ENCODE assay signal across 13 mouse cellular contexts in genomic region chr10:70493891-70494290, GRCm38 (mm10). TPM values are rescaled to one million over a fixed set of nuclear protein-coding genes. Genes with fewer than 3 reads are reported as not detected.
DNase-seq lines count a peak whose midpoint lies in the region; ATAC-seq lines count a peak whose summit lies in the region.
"Had no signal": no experiment of that assay in that cellular context is flagged by ENCODE, and none has a peak within 500 bp of the region (broad histone marks: within the 10 kb centered on the region; RNA-seq: fewer than 3 reads in every experiment).

No protein-coding gene starts in this region.

- DNase-seq in hindbrain, embryonic 14.5 days (ENCODE audit: low spot score), result no peak
- DNase-seq in neural tube, embryonic 10.5 days (ENCODE audit: extremely low spot score, low spot score), result no peak
- no peak for DNase-seq in natural killer cell, adult 2 months (ENCODE audit: low spot score in 2 of 2)
- no peak for DNase-seq in adipocyte (ENCODE audit: low spot score)
- DNase-seq: adrenal gland, adult 8-10 months; cerebellum, postnatal 36 days; midbrain, embryonic 14.5 days; thymus, adult 2 months had no signal

- H3K4me3 ChIP-seq in forebrain, embryonic 15.5 days, result no peak overlapping the region
- no peak overlapping the region for H3K4me3 ChIP-seq in forebrain, embryonic 16.5 days (replicated peaks; ENCODE audit: low read length)
- H3K4me3 ChIP-seq in hindbrain, embryonic 14.5 days (replicated peaks; ENCODE audit: low read length), result no peak overlapping the region
- no peak overlapping the region for H3K4me3 ChIP-seq in hindbrain, embryonic 12.5 days
- no peak overlapping the region for H3K4me3 ChIP-seq in neural tube, embryonic 13.5 days
- H3K4me3 ChIP-seq: liver, embryonic 15.5 days had no signal

- H3K4me1 ChIP-seq in forebrain, embryonic 15.5 days, result no peaks in the 10 kb centered on the region
- peaks cover 3% of the 10 kb centered on the region; the same call in 1 of the 2 replicates for H3K4me1 ChIP-seq in forebrain, embryonic 16.5 days (replicated peaks; ENCODE audit: control insufficient read depth, insufficient read depth, low read length)
- peaks cover 10% of the 10 kb centered on the region for H3K4me1 ChIP-seq in hindbrain, embryonic 14.5 days (replicated peaks; ENCODE audit: control insufficient read depth, insufficient read depth, low read length)
- H3K4me1 ChIP-seq in hindbrain, embryonic 12.5 days, result peaks cover 9% of the 10 kb centered on the region; the same call in 1 of the 2 replicates
- H3K4me1 ChIP-seq in neural tube, embryonic 13.5 days (replicated peaks), result peaks cover 19% of the 10 kb centered on the region
- H3K4me1 ChIP-seq: liver, embryonic 15.5 days had no signal

- 0 out of 2 replicates have a peak overlapping the region, but pooled peaks have one; percentile 15 for H3K27ac ChIP-seq in forebrain, embryonic 15.5 days (replicated peaks)
- no peak overlapping the region for H3K27ac ChIP-seq in forebrain, embryonic 16.5 days (ENCODE audit: low read length)
- H3K27ac ChIP-seq in hindbrain, embryonic 14.5 days, result peak overlapping the region; percentile 6; the same call in 1 of the 2 replicates
- no peak overlapping the region for H3K27ac ChIP-seq in hindbrain, embryonic 12.5 days
- peak overlapping the region; percentile 52 for H3K27ac ChIP-seq in neural tube, embryonic 13.5 days (replicated peaks)
- H3K27ac ChIP-seq: liver, embryonic 15.5 days had no signal

- no peaks in the 10 kb centered on the region for H3K27me3 ChIP-seq in forebrain, embryonic 15.5 days
- no peaks in the 10 kb centered on the region for H3K27me3 ChIP-seq in forebrain, embryonic 16.5 days (replicated peaks; ENCODE audit: control insufficient read depth, insufficient read depth, low read length)
- H3K27me3 ChIP-seq in hindbrain, embryonic 14.5 days (ENCODE audit: control insufficient read depth, insufficient read depth, low read length), result no peaks in the 10 kb centered on the region
- H3K27me3 ChIP-seq in hindbrain, embryonic 12.5 days, result no peaks in the 10 kb centered on the region
- H3K27me3 ChIP-seq in neural tube, embryonic 13.5 days, result no peaks in the 10 kb centered on the region
- H3K27me3 ChIP-seq: liver, embryonic 15.5 days had no signal

- H3K9ac ChIP-seq in forebrain, embryonic 15.5 days (replicated peaks), result no peak overlapping the region
- no peak overlapping the region for H3K9ac ChIP-seq in forebrain, embryonic 16.5 days (replicated peaks; ENCODE audit: low read depth, low read length)
- no peak overlapping the region for H3K9ac ChIP-seq in hindbrain, embryonic 14.5 days
- H3K9ac ChIP-seq in hindbrain, embryonic 12.5 days, result no peak overlapping the region
- no peak overlapping the region for H3K9ac ChIP-seq in neural tube, embryonic 13.5 days
- H3K9ac ChIP-seq: liver, embryonic 15.5 days had no signal

- H3K4me2 ChIP-seq in forebrain, embryonic 15.5 days (replicated peaks), result no peak overlapping the region
- H3K4me2 ChIP-seq in forebrain, embryonic 16.5 days (ENCODE audit: low read length), result no peak overlapping the region
- H3K4me2 ChIP-seq in hindbrain, embryonic 14.5 days (replicated peaks), result no peak overlapping the region
- no peak overlapping the region for H3K4me2 ChIP-seq in hindbrain, embryonic 12.5 days (replicated peaks)
- H3K4me2 ChIP-seq in neural tube, embryonic 13.5 days, result no peak overlapping the region
- H3K4me2 ChIP-seq: liver, embryonic 15.5 days had no signal

- ATAC-seq in forebrain, embryonic 15.5 days (replicated peaks), result no peak
- ATAC-seq in forebrain, embryonic 16.5 days, result no peak
- ATAC-seq in hindbrain, embryonic 14.5 days (ENCODE audit: low FRiP score), result no peak
- ATAC-seq in hindbrain, embryonic 12.5 days (ENCODE audit: low FRiP score), result no peak
- no peak for ATAC-seq in neural tube, embryonic 13.5 days (ENCODE audit: low read depth)

- H3K9me3 ChIP-seq in forebrain, embryonic 15.5 days, result no peaks in the 10 kb centered on the region
- no peaks in the 10 kb centered on the region for H3K9me3 ChIP-seq in forebrain, embryonic 16.5 days (ENCODE audit: control insufficient read depth, low read length)
- H3K9me3 ChIP-seq in hindbrain, embryonic 14.5 days (ENCODE audit: control insufficient read depth, low read length), result no peaks in the 10 kb centered on the region
- H3K9me3 ChIP-seq in hindbrain, embryonic 12.5 days (replicated peaks), result no peaks in the 10 kb centered on the region
- no peaks in the 10 kb centered on the region for H3K9me3 ChIP-seq in neural tube, embryonic 13.5 days
- H3K9me3 ChIP-seq: liver, embryonic 15.5 days had no signal

- H3K36me3 ChIP-seq in forebrain, embryonic 15.5 days, result no peaks in the 10 kb centered on the region
- no peaks in the 10 kb centered on the region for H3K36me3 ChIP-seq in forebrain, embryonic 16.5 days (ENCODE audit: control insufficient read depth, insufficient read depth)
- H3K36me3 ChIP-seq in hindbrain, embryonic 14.5 days (replicated peaks; ENCODE audit: control insufficient read depth, insufficient read depth), result no peaks in the 10 kb centered on the region
- H3K36me3 ChIP-seq in hindbrain, embryonic 12.5 days, result no peaks in the 10 kb centered on the region
- 0 out of 2 replicates have a peak, but pooled peaks cover 14% of the 10 kb centered on the region for H3K36me3 ChIP-seq in neural tube, embryonic 13.5 days
- H3K36me3 ChIP-seq: liver, embryonic 15.5 days had no signal

- 95% methylated on average over 3 of the region's 3 CpGs for WGBS in forebrain, embryonic 15.5 days
- 85% methylated on average over 3 of the region's 3 CpGs for WGBS in forebrain, embryonic 16.5 days
- WGBS in hindbrain, embryonic 14.5 days, result 89% methylated on average over 3 of the region's 3 CpGs
- 85% methylated on average over 3 of the region's 3 CpGs for WGBS in hindbrain, embryonic 12.5 days
- 87% methylated on average over 3 of the region's 3 CpGs for WGBS in neural tube, embryonic 13.5 days

RNA-seq across cellular contexts. Expression of gene Fam13c, which starts 53.6 kb away (rescaled TPM):
- 26.3 and 26.7 TPM in 2 replicates for polyA plus RNA-seq in forebrain, embryonic 15.5 days (2015; fragmentation: Nextera tagmentation; extraction: Ambion mirVana)
- 27.7 and 27.8 TPM in 2 replicates for polyA plus RNA-seq in forebrain, embryonic 16.5 days (2015; fragmentation: Nextera tagmentation; extraction: Ambion mirVana)
- 24.5 and 28.2 TPM in 2 replicates for polyA plus RNA-seq in hindbrain, embryonic 14.5 days (2014; fragmentation: Nextera tagmentation; extraction: Ambion mirVana)
- 22.1 and 23.7 TPM in 2 replicates for polyA plus RNA-seq in hindbrain, embryonic 12.5 days (2016; fragmentation: Nextera tagmentation; extraction: Ambion mirVana)
- 17.8 and 20.2 TPM in 2 replicates for polyA plus RNA-seq in neural tube, embryonic 13.5 days (2015; fragmentation: Nextera tagmentation; extraction: Ambion mirVana)

Comparison
In these comparisons a context has a peak if more than half of its experiments do, and no peak if none do; other contexts are left out.
1. H3K27ac ChIP-seq: peak in forebrain, embryonic 15.5 days (single experiment), hindbrain, embryonic 14.5 days (single experiment) and neural tube, embryonic 13.5 days (single experiment); none in forebrain, embryonic 16.5 days (single experiment) and hindbrain, embryonic 12.5 days (single experiment).